8 mouse cellular contexts compared by ENCODE assay signal in the genomic region with DNA sequence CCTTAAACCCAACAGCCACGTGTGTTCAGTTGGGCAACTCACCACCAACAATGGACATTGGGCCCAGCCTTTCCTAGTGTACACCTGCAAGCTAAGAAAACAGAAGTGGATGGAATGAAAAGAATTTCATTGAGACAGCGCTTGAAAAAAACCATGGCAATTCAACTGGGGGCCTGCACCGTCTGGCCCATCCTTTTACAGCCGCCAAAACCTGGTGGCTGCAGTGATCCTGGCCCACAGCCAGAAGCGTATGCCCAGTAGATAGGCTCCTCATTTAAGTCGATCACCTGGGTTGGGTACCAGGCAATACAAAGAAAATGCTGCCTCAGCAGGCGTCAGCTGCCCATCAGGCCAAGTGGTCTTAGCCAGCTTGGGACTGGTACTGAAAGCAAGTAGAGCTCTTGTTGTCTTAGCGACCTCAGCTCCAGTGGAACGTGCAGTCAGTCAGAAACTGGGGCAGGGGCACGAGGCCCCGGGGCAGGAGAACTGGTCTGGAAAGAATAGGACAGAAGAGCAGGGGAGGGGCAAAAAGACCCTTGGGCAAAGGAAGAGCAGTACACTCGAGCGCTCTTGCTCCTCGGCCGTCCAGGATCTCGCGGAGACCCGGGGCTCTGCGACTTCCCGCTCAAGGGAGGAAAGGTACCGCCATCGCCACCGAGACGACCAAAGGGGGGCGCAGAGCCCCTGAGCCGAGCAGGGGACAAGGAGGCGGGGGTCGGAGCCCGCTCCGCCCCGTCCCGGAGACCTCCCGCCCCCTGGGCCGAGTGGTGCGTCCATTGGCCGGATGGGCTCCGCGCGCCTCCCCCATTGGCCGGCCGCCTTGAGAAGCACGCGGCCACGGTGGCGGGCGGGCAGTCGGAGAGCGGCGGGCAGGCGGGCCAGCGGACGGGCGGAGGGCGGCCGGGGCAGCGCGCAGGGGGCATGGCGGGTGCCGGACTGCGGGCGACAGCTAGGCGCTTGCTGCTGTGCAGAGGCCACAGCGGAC. TPM values are rescaled to one million over a fixed set of nuclear protein-coding genes. Genes with fewer than 3 reads are reported as not detected.
DNase-seq lines count a peak whose midpoint lies in the region; ATAC-seq and TF ChIP-seq lines count a peak whose summit lies in the region.

Gene Nt5dc2, plus strand, starts transcription at position 818 of the 985 bp plus-strand sequence.

- H3K9ac ChIP-seq in intestine, embryonic 15.5 days = peak within 1 kb of the TSS; percentile 90
- peak within 1 kb of the TSS; percentile 83 for H3K9ac ChIP-seq in limb, embryonic 14.5 days (ENCODE audit: low read depth, low read length, severe bottlenecking)
- H3K9ac ChIP-seq in midbrain, embryonic 16.5 days (ENCODE audit: low read depth, low read length) = peak within 1 kb of the TSS; percentile 87

- peak; percentile 56 for DNase-seq in cerebellum, adult 11 months
- no peak for DNase-seq in cerebellum, adult 8-10 months
- DNase-seq in embryo, embryonic 10 days (ENCODE audit: low spot score) = peak; percentile 97
- peak; percentile 87 for DNase-seq in gastrocnemius, postnatal 25 days
- peak; percentile 96 for DNase-seq in limb, embryonic 14.5 days (ENCODE audit: low spot score)
- DNase-seq in spleen, postnatal 14 days (ENCODE audit: low spot score in 2 of 2) = peak; percentile 72 to 76

- no peaks in the 10 kb centered on the region for H3K27me3 ChIP-seq in intestine, embryonic 15.5 days (replicated peaks)
- no peaks in the 10 kb centered on the region for H3K27me3 ChIP-seq in limb, embryonic 14.5 days (ENCODE audit: control insufficient read depth, insufficient read depth, low read length)
- no peaks in the 10 kb centered on the region for H3K27me3 ChIP-seq in midbrain, embryonic 16.5 days (ENCODE audit: control insufficient read depth, insufficient read depth, low read depth, low read length)

- peak; percentile 74 for ATAC-seq in intestine, embryonic 15.5 days
- peak; percentile 82 for ATAC-seq in limb, embryonic 14.5 days (ENCODE audit: low FRiP score, low read depth)
- peak; percentile 82 for ATAC-seq in midbrain, embryonic 16.5 days

- peak within 1 kb of the TSS; percentile 84 for H3K4me3 ChIP-seq in intestine, embryonic 15.5 days (replicated peaks)
- H3K4me3 ChIP-seq in limb, embryonic 14.5 days (replicated peaks; ENCODE audit: low read length) = peak within 1 kb of the TSS; percentile 91
- peak within 1 kb of the TSS; percentile 77 for H3K4me3 ChIP-seq in midbrain, embryonic 16.5 days (ENCODE audit: low read depth, low read length)

- peak; percentile 36; the same call in 1 of the 2 replicates for TF ChIP-seq POLR2A in limb, embryonic 14.5 days (IDR thresholded peaks at IDR 0.05; ENCODE audit: borderline replicate concordance, extremely low read depth, insufficient read depth, insufficient read length)

- 3% methylated on average over 57 of the region's 63 CpGs for whole genome bisulfite sequencing in intestine, embryonic 15.5 days
- 8% methylated on average over 49 of the region's 63 CpGs for WGBS in limb, embryonic 14.5 days
- WGBS in midbrain, embryonic 16.5 days = 5% methylated on average over 43 of the region's 63 CpGs

- peak within 1 kb of the TSS; percentile 85 for H3K4me2 ChIP-seq in intestine, embryonic 15.5 days (replicated peaks)
- peak within 1 kb of the TSS; percentile 86 for H3K4me2 ChIP-seq in limb, embryonic 14.5 days (replicated peaks; ENCODE audit: low read depth, low read length, severe bottlenecking)
- H3K4me2 ChIP-seq in midbrain, embryonic 16.5 days (ENCODE audit: low read length) = peak within 1 kb of the TSS; percentile 56

- no peaks in the 10 kb centered on the region for H3K9me3 ChIP-seq in intestine, embryonic 15.5 days
- no peaks in the 10 kb centered on the region for H3K9me3 ChIP-seq in limb, embryonic 14.5 days (ENCODE audit: control insufficient read depth, low read length)
- no peaks in the 10 kb centered on the region for H3K9me3 ChIP-seq in midbrain, embryonic 16.5 days (replicated peaks; ENCODE audit: control insufficient read depth, low read length, poor library complexity, severe bottlenecking)

- H3K4me1 ChIP-seq in intestine, embryonic 15.5 days (replicated peaks) = peaks cover 45% of the 10 kb centered on the region
- H3K4me1 ChIP-seq in limb, embryonic 14.5 days (ENCODE audit: control insufficient read depth, insufficient read depth, low read length) = peaks cover 49% of the 10 kb centered on the region
- H3K4me1 ChIP-seq in midbrain, embryonic 16.5 days (ENCODE audit: control insufficient read depth, insufficient read depth, low read length) = peaks cover 50% of the 10 kb centered on the region

- H3K27ac ChIP-seq in intestine, embryonic 15.5 days = peak within 1 kb of the TSS; percentile 89
- peak within 1 kb of the TSS; percentile 67 for H3K27ac ChIP-seq in limb, embryonic 14.5 days (replicated peaks; ENCODE audit: low read depth, low read length)
- peak within 1 kb of the TSS; percentile 89 for H3K27ac ChIP-seq in midbrain, embryonic 16.5 days (ENCODE audit: low read length)

- H3K36me3 ChIP-seq in intestine, embryonic 15.5 days = peaks cover 10% of the 10 kb centered on the region
- peaks cover 16% of the 10 kb centered on the region for H3K36me3 ChIP-seq in limb, embryonic 14.5 days (ENCODE audit: control insufficient read depth, insufficient read depth, low read length)
- H3K36me3 ChIP-seq in midbrain, embryonic 16.5 days (ENCODE audit: control insufficient read depth, insufficient read depth, low read length) = 0 out of 2 replicates have a peak, but pooled peaks cover 2% of the 10 kb centered on the region

RNA-seq across cellular contexts. Expression of gene Nt5dc2, which starts in this region (rescaled TPM):
- total RNA-seq in gastrocnemius, postnatal 25 days (2021) = 1 to 10 TPM; 2.6 to 4.1 TPM
- polyA plus RNA-seq in intestine, embryonic 15.5 days (2015; fragmentation: Nextera tagmentation; extraction: Ambion mirVana) = 261 and 315 TPM in 2 replicates
- polyA plus RNA-seq in limb, embryonic 14.5 days (2012; rRNA removed) = 357 and 464 TPM in 2 replicates
- polyA plus RNA-seq in limb, embryonic 14.5 days (2014; fragmentation: Nextera tagmentation; extraction: Ambion mirVana) = 358 and 361 TPM in 2 replicates
- 170 and 199 TPM in 2 replicates for polyA plus RNA-seq in midbrain, embryonic 16.5 days (2015; fragmentation: Nextera tagmentation; extraction: Ambion mirVana)
